Mouse (Mus musculus) neural tube, embryonic 12.5 days (tissue): ENCODE measurements around the gene 6430548M08Rik. TPM values are rescaled to one million over a fixed set of nuclear protein-coding genes. Genes with fewer than 3 reads are reported as not detected.

Experiments used
- ATAC-seq: fragments of 200-750 bp; cut with Nextera tagmentation; 2 replicates; pipeline ENCODE4 v1.8.0; 2017; ENCODE audit warnings: low read depth, mild to moderate bottlenecking, moderate TSS enrichment, moderate library complexity; ENCODE audit not compliant: low FRiP score
- H3K27ac ChIP-seq: fragments of 300-500 bp; sonication (generic); 2 replicates; pipeline ENCODE4 v1.5.1; 2016
- H3K27me3 ChIP-seq: fragments of 300-500 bp; sonication (generic); replicated peaks from 2 replicates; pipeline ENCODE4 v1.6.1; 2016; ENCODE audit warnings: mild to moderate bottlenecking
- H3K36me3 ChIP-seq: fragments of 300-500 bp; sonication (generic); 2 replicates; pipeline ENCODE4 v1.6.1; 2016; ENCODE audit warnings: mild to moderate bottlenecking
- H3K4me1 ChIP-seq: fragments of 300-500 bp; sonication (generic); 2 replicates; pipeline ENCODE4 v1.6.1; 2016
- H3K4me2 ChIP-seq: fragments of 300-500 bp; sonication (generic); replicated peaks from 2 replicates; pipeline ENCODE4 v1.6.1; 2016; ENCODE audit warnings: mild to moderate bottlenecking
- H3K4me3 ChIP-seq: fragments of 300-500 bp; sonication (generic); 2 replicates; pipeline ENCODE4 v1.5.1; 2016
- H3K9ac ChIP-seq: fragments of 300-500 bp; sonication (generic); 2 replicates; pipeline ENCODE4 v1.6.1; 2016; ENCODE audit warnings: mild to moderate bottlenecking
- H3K9me3 ChIP-seq: fragments of 300-500 bp; sonication (generic); 2 replicates; pipeline ENCODE4 v1.6.1; 2016; ENCODE audit warnings: mild to moderate bottlenecking
- WGBS: fragments of 180-500 bp; shearing (Covaris S2); methylation state at CpG from one replicate; pipeline ENCODE4 v1.1.7; 2016; 5-methylcytosine and 5-hydroxymethylcytosine counted together
- polyA plus RNA-seq: library from polyadenylated mRNA; unstranded; fragments of >200 nt; fragmentation: Nextera tagmentation; extraction: Ambion mirVana; gene quantifications from 2 replicates; pipeline ENCODE4 v1.2.1, GENCODE M21; 2016

Gene 6430548M08Rik
- polyA plus RNA-seq, 1 experiment from 2014 or later: 16.6 TPM

GRCm38 (mm10) chr8:120111382-120111781 is 2.6 kb upstream of the 6430548M08Rik start:
- no peak overlapping the region for H3K27ac ChIP-seq
- H3K9ac ChIP-seq: no peak overlapping the region
- no peaks in the 10 kb centered on the region for H3K36me3 ChIP-seq
- ATAC-seq: no peak
- H3K4me1 ChIP-seq: peaks cover 14% of the 10 kb centered on the region
- no peaks in the 10 kb centered on the region for H3K9me3 ChIP-seq
- peaks cover 21% of the 10 kb centered on the region for H3K27me3 ChIP-seq
- no peak overlapping the region for H3K4me2 ChIP-seq
- WGBS: 76% methylated on average over 4 of the region's 4 CpGs
- no peak overlapping the region for H3K4me3 ChIP-seq

- ATAC-seq: no peak
Measured at GRCm38 (mm10) chr8:120112535-120112934, 1.4 kb upstream of the 6430548M08Rik start.

GRCm38 (mm10) chr8:120113306-120113705 is 646 bp upstream of the 6430548M08Rik start:
- Histone ChIP-seq H3K9ac (peak overlapping the region; percentile 43), H3K4me1 (peaks cover 14% of the 10 kb centered on the region), H3K4me3 (peak overlapping the region; percentile 78), H3K36me3 (no peaks in the 10 kb centered on the region), H3K4me2 (peak overlapping the region; percentile 88), H3K27me3 (peaks cover 28% of the 10 kb centered on the region), H3K27ac (no peak overlapping the region), H3K9me3 (no peaks in the 10 kb centered on the region)
- ATAC-seq: no peak
- 4% methylated on average over 10 of the region's 10 CpGs for WGBS

More at GRCm38 (mm10) chr8:120112535-120112934, 1.4 kb upstream of the 6430548M08Rik start:
- WGBS: 83% methylated on average over 5 of the region's 5 CpGs
- H3K9me3 ChIP-seq: no peaks in the 10 kb centered on the region
- H3K4me1 ChIP-seq: peaks cover 14% of the 10 kb centered on the region
- peaks cover 25% of the 10 kb centered on the region for H3K27me3 ChIP-seq
- no peaks in the 10 kb centered on the region for H3K36me3 ChIP-seq
- no peak overlapping the region for H3K4me3 ChIP-seq
- no peak overlapping the region for H3K4me2 ChIP-seq
- H3K9ac ChIP-seq: no peak overlapping the region
- H3K27ac ChIP-seq: no peak overlapping the region

- H3K9me3 ChIP-seq: no peaks in the 10 kb centered on the region
- peak overlapping the region; percentile 78 for H3K4me3 ChIP-seq
- H3K4me2 ChIP-seq: peak overlapping the region; percentile 88
- H3K36me3 ChIP-seq: no peaks in the 10 kb centered on the region
- H3K27me3 ChIP-seq: peaks cover 30% of the 10 kb centered on the region
- peak overlapping the region; percentile 18; the same call in 1 of the 2 replicates for H3K27ac ChIP-seq
- H3K9ac ChIP-seq: peak overlapping the region; percentile 78
- under 1% methylated on average over 46 of the region's 46 CpGs for WGBS
- H3K4me1 ChIP-seq: peaks cover 14% of the 10 kb centered on the region
- ATAC-seq: peak; percentile 68
Measured at GRCm38 (mm10) chr8:120114315-120114841, 426 bp downstream of the 6430548M08Rik start.

GRCm38 (mm10) chr8:120116600-120116999 is 2.6 kb downstream of the 6430548M08Rik start:
- Histone ChIP-seq H3K27ac (no peak overlapping the region), H3K4me1 (peaks cover 14% of the 10 kb centered on the region), H3K36me3 (no peaks in the 10 kb centered on the region), H3K27me3 (peaks cover 33% of the 10 kb centered on the region), H3K9me3 (no peaks in the 10 kb centered on the region), H3K4me2 (no peak overlapping the region), H3K4me3 (no peak overlapping the region), H3K9ac (no peak overlapping the region)
- WGBS: 77% methylated on average over 7 of the region's 7 CpGs
- ATAC-seq: no peak

- Histone ChIP-seq H3K9me3 (no peaks in the 10 kb centered on the region), H3K4me3 (no peak overlapping the region), H3K36me3 (no peaks in the 10 kb centered on the region), H3K27ac (no peak overlapping the region), H3K27me3 (peaks cover 33% of the 10 kb centered on the region), H3K9ac (no peak overlapping the region), H3K4me2 (no peak overlapping the region), H3K4me1 (peaks cover 9% of the 10 kb centered on the region)
- WGBS: 87% methylated on average over 9 of the region's 9 CpGs
- ATAC-seq: no peak
Measured at GRCm38 (mm10) chr8:120118162-120118561, 4.2 kb downstream of the 6430548M08Rik start.

- Histone ChIP-seq H3K36me3 (no peaks in the 10 kb centered on the region), H3K9me3 (no peaks in the 10 kb centered on the region), H3K9ac (no peak overlapping the region), H3K27me3 (peaks cover 33% of the 10 kb centered on the region), H3K4me3 (no peak overlapping the region), H3K4me2 (no peak overlapping the region), H3K27ac (no peak overlapping the region), H3K4me1 (peaks cover 6% of the 10 kb centered on the region)
- 83% methylated on average over 5 of the region's 5 CpGs for WGBS
- ATAC-seq: no peak
Measured at GRCm38 (mm10) chr8:120118847-120119246, 4.9 kb downstream of the 6430548M08Rik start.

GRCm38 (mm10) chr8:120119429-120119828 is 5.5 kb downstream of the 6430548M08Rik start:
- 71% methylated on average over 3 of the region's 3 CpGs for WGBS
- H3K9me3 ChIP-seq: no peaks in the 10 kb centered on the region
- no peak overlapping the region for H3K4me2 ChIP-seq
- peaks cover 6% of the 10 kb centered on the region for H3K4me1 ChIP-seq
- H3K27ac ChIP-seq: no peak overlapping the region
- H3K4me3 ChIP-seq: no peak overlapping the region
- peaks cover 30% of the 10 kb centered on the region for H3K27me3 ChIP-seq
- ATAC-seq: no peak
- no peak overlapping the region for H3K9ac ChIP-seq
- H3K36me3 ChIP-seq: no peaks in the 10 kb centered on the region

- H3K4me1 ChIP-seq: peaks cover 6% of the 10 kb centered on the region; the same call in 1 of the 2 replicates
- H3K9ac ChIP-seq: no peak overlapping the region
- H3K27me3 ChIP-seq: peaks cover 26% of the 10 kb centered on the region
- H3K36me3 ChIP-seq: no peaks in the 10 kb centered on the region
- no peak overlapping the region for H3K27ac ChIP-seq
- H3K4me2 ChIP-seq: no peak overlapping the region
- H3K9me3 ChIP-seq: no peaks in the 10 kb centered on the region
- H3K4me3 ChIP-seq: no peak overlapping the region
- WGBS: 77% methylated on average over 6 of the region's 6 CpGs
- no peak for ATAC-seq
Measured at GRCm38 (mm10) chr8:120119931-120120330, 6.0 kb downstream of the 6430548M08Rik start.

GRCm38 (mm10) chr8:120120951-120121350 is 7.0 kb downstream of the 6430548M08Rik start:
- no peak overlapping the region for H3K4me2 ChIP-seq
- ATAC-seq: no peak
- H3K9me3 ChIP-seq: no peaks in the 10 kb centered on the region
- no peaks in the 10 kb centered on the region for H3K36me3 ChIP-seq
- H3K27ac ChIP-seq: no peak overlapping the region
- no peak overlapping the region for H3K9ac ChIP-seq
- WGBS: 70% methylated on average over 5 of the region's 5 CpGs
- H3K4me1 ChIP-seq: peaks cover 11% of the 10 kb centered on the region
- H3K4me3 ChIP-seq: no peak overlapping the region
- H3K27me3 ChIP-seq: peaks cover 16% of the 10 kb centered on the region

- Histone ChIP-seq H3K36me3 (no peaks in the 10 kb centered on the region), H3K9me3 (no peaks in the 10 kb centered on the region), H3K27ac (no peak overlapping the region), H3K4me3 (no peak overlapping the region), H3K9ac (no peak overlapping the region), H3K4me1 (peaks cover 21% of the 10 kb centered on the region), H3K4me2 (no peak overlapping the region), H3K27me3 (peaks cover 4% of the 10 kb centered on the region; the same call in 1 of the 2 replicates)
- no peak for ATAC-seq
- WGBS: 69% methylated on average over 6 of the region's 6 CpGs
Measured at GRCm38 (mm10) chr8:120124261-120124660, 10.3 kb downstream of the 6430548M08Rik start.

GRCm38 (mm10) chr8:120124836-120125389 is 11.0 kb downstream of the 6430548M08Rik start:
- Histone ChIP-seq H3K9ac (no peak overlapping the region), H3K27me3 (peaks cover 4% of the 10 kb centered on the region; the same call in 1 of the 2 replicates), H3K4me3 (no peak overlapping the region), H3K27ac (no peak overlapping the region), H3K9me3 (no peaks in the 10 kb centered on the region), H3K4me1 (peaks cover 21% of the 10 kb centered on the region), H3K4me2 (no peak overlapping the region), H3K36me3 (no peaks in the 10 kb centered on the region)
- ATAC-seq: no peak
- WGBS: 55% methylated on average over 7 of the region's 7 CpGs
